Mouse (Mus musculus): ENCODE data around the gene Etfa.
A peak's percentile ranks its signal among the peaks of the same experiment; 100 is the strongest.

The Etfa gene

GRCm38 (mm10) chr9:55512027-55512543 lies at the start of gene Etfa:
Gene Etfa (minus strand): TSS chr9:55512243.
- peak; percentile 96 for DNase-seq

- no peak for DNase-seq
These were observed 48.9 kb upstream of the Etfa start for GRCm38 (mm10) chr9:55560960-55561359.

- no peak for DNase-seq
These were observed 42.9 kb upstream of the Etfa start for GRCm38 (mm10) chr9:55554986-55555385.

DNA sequence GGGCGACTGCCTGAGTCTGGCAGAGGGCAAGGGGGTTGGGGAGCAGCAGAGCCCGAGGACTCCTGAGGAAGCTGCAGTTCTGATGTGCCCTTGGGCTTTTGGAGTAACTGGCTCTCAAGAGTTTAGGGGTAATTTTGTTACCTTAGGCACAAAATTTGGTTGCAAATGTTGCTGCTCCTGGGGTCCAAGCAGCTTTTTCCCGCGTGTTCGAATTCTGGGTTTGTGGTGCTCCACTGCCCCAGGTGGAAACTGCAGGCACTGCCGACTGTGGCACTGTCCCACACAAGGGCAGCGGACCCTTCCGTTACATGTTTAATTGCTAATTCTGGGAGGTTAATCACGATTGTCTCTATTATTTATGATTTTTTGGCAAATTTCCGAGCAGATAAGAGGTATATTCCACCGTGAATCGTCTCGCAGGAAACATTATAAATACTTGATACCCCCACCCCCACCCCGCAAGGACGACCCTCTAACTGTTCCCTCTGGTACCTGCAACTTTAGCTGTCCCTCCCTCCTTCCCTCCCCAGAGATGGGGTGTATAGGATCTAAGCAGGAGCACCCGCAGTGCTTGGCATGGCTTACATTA lies 37.4 kb upstream of the Etfa start:
- no peak for DNase-seq

- no peak for DNase-seq
These were observed 36.8 kb upstream of the Etfa start for GRCm38 (mm10) chr9:55548871-55549270.

- peak; percentile 44 for DNase-seq
These were observed 34.4 kb upstream of the Etfa start for GRCm38 (mm10) chr9:55546176-55547010.

DNA sequence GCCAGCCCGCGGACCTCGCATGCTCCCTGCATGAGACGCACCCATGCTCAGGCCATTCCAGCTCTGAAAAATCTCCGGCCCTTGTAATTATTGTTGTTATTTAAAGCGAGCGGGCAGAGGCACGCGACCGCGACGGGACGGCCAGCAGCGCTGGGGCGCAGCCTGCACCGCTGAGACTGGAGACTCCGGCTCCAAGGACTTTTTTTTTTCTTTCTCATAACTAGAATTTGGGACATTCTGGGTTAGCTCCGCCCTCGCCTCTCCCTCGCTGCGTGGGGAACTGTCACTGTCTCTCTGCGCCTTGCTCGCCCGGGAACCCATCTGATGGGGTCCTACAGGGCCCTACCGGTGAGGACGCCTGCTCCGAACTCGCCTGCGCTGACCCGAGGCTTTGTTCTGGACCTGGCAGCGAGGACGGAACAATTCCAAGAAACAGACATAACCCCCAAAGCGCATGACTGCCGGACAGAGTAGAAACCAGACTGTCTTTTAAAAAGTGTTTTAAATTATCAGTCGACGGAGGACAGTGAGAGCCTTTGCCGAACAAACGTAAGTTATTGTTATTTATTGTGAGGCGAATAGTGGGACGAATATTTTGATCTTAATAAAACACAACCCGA lies 33.6 kb upstream of the Etfa start:
- no peak for DNase-seq

GRCm38 (mm10) chr9:55544861-55545555 lies 33.0 kb upstream of the Etfa start:
- no peak for DNase-seq

DNA sequence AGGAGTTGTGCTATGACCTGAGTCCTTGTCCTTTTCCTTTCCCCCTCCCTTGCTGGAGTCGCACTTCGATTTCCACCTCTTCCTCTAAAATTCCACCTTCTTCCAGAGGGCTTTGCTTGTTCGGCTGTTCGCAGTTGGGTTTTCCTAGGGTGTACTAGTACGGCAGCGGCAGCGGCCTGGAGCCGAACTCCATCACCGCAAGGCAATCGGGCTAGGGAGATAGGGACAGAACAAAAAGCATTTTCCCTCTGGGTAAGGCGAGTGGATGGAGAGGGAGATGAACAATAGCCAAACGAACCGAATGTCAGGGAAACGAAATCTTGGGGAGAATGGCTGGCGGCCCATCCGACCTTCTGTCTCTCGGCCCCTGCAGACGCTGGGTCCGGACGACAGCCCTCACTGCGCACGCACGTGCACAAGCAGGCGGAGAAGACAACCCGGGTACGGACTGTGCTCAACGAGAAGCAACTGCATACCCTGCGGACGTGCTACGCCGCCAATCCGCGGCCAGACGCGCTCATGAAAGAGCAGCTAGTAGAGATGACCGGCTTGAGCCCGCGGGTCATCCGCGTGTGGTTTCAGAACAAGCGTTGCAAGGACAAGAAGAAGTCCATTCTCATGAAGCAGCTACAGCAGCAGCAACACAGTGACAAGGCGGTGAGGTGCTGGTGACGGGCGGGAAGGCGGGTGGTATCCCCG lies 31.8 kb upstream of the Etfa start:
- DNase-seq = peak; percentile 32

DNA sequence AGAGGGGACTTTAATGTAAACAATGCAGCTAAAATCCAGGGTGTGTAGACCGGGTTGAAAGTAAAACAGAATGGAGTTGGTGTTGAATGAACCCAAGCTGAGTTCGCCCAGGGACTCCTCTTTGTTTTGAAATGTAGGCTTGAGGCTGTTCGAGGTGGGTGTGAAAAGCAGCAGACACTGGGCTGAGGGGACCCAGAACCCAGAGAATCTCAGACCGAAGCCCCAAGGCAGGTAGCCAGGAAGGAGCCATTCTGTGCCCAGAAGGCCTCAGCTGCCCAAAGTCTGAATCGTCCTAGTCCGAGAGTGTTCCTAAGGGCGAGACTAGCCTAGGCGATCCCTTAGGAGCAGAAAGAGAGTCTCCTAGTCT lies 31.3 kb upstream of the Etfa start:
- DNase-seq = no peak

GRCm38 (mm10) chr9:55542366-55543325 lies 30.6 kb upstream of the Etfa start:
- DNase-seq = peak; percentile 30

GRCm38 (mm10) chr9:55541681-55542365 lies 29.8 kb upstream of the Etfa start:
- no peak for DNase-seq

- DNase-seq = peak; percentile 76
These were observed 28.8 kb upstream of the Etfa start for GRCm38 (mm10) chr9:55540888-55541287.

- DNase-seq = no peak
These were observed 28.3 kb upstream of the Etfa start for GRCm38 (mm10) chr9:55540391-55540770.

- DNase-seq = no peak
These were observed 27.8 kb upstream of the Etfa start for GRCm38 (mm10) chr9:55539661-55540390.

GRCm38 (mm10) chr9:55539006-55539405 lies 27.0 kb upstream of the Etfa start:
- DNase-seq = no peak

DNA sequence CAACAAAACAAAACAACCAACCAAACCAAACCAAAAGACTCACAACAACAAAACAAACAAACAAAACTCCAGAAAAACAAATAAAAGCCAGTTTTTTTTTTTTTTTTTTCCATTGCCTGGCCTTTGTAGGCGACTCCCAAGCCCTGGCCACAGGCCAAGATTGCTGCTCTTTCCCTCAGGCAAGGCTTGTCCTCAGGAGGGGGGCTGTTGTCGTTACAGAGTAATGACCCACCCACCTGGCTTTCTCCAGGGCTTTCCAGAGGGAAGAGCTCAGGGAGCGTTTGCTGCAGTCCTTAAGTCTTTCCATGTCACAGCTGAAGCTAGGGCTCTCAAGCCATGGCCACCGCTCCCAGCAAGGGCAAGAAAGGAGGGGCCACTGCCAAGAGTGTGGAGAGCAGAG lies 26.3 kb upstream of the Etfa start, which contains the start of gene Isl2:
Gene Isl2 (plus strand): TSS at position 296 of the 400 bp plus-strand sequence.
- DNase-seq = no peak

GRCm38 (mm10) chr9:55535907-55536306 lies 23.9 kb upstream of the Etfa start:
- peak; percentile 53 for DNase-seq

DNA sequence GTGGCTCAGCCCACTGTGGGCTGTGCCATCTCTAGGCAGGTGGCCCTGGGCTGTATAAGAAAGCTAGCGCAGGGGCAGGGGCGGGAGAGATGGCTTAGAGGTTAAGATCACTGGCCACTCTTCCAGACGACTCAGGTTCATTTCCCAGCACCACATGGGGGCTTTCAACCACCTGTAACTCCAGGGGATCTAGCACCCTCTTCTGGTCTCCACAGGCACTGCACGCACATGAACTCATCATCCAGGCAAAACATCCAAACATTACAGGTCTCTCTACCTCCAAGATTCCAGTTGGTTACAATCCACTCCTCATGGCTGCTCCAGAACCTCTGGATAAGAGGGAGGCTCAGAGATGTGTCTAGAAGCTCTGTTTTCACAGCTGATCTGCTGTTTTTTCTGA lies 13.7 kb upstream of the Etfa start:
- peak; percentile 28 for DNase-seq

GRCm38 (mm10) chr9:55511521-55511993 lies 486 bp downstream of the Etfa start:
- DNase-seq = no peak
